Mouse (Mus musculus) embryo, embryonic 10 days (tissue): Measurements from ENCODE around the gene Grip2.
A peak's percentile ranks its signal among the peaks of the same experiment; 100 is the strongest.

ENCODE experiments used
- DNase-seq: peaks from one replicate; pipeline ENCODE4 v3.0.0-alpha.2; 2015; ENCODE audit warnings: low spot score

Grip2 gene

GRCm38 (mm10) chr6:91729677-91730127, 97.3 kb downstream of the Grip2 start:
- peak; percentile 65 for DNase-seq

DNA sequence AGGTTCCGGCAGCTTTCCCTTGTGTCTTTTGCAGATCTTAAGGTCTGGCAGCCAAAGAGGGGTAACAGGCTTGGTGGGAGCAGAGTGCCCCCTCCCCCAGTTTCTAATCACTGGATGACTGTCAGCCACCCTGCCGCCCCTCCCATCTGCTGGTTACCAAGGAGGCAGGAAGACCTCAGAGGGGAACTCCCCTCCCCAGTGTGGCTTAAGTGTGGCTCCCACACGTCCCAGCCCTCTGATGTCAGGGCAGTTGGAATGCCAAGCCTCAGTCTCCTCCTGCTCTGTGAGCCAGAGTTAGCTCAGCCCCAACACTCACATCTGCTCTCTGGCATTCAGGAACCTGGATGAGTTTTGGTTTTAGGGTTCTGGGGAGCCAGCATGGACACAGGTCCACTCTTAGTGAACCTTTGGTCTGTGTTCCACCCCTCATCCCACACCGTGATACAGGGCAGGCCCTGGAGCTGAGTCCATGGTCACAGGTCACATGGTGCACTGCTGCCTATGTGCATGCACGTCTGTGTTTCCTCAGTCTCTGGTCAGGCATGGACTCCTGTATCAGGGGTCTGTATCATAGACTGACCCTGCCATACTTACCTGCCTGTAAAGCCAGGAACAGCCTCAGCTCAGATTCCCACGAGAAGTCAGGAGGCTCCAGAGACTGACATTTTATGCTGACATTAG, 98.0 kb downstream of the Grip2 start:
- DNase-seq = peak; percentile 32

DNA sequence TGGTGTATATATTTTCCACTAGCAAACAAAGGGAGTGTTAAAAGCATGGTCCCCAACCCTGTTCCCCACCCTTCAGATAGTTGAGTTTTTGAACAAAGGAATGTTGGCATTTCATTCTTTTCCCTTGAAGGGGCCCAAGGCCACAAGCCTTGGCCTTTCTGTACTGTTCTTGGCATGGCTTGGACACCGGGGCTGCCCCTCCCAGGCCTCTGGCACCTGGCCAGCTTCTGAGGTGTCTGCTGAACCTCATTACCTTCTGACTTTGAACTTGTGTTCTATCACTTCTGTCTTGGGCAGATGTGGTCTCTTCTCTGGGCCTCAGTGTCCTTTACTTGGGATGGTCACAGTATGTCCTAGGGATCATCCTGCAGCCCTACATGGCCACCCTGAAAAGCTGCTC, 99.7 kb downstream of the Grip2 start:
- no peak for DNase-seq

DNA sequence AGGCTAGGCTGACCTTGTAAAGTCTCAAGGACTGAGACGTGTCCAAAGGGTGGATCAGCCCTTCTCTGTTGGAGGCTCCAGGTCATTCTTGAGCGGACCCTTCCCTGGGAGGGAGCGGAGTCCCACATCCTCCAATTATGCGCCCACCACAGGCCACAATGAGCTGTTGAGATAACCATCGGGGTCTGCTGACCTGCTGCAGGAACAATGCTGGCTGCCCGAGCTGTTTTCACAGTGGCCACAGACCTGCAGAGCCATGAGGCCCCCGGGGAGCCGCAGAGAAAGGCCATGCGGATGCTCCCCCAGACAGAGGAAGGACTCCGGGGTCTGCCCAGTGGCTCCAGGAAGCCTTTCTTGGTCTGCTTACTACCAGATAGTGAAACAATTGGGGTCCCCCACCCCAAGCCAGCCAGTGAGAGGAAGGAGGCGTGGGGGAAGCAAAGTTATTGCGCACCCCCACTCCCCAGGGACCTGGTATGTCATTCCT, 105.8 kb downstream of the Grip2 start:
- DNase-seq = peak; percentile 64

GRCm38 (mm10) chr6:91720588-91721214, 106.3 kb downstream of the Grip2 start:
- peak; percentile 68 for DNase-seq

- DNase-seq = peak; percentile 82
These were observed 107.1 kb downstream of the Grip2 start for GRCm38 (mm10) chr6:91719865-91720533.

GRCm38 (mm10) chr6:91719042-91719747, 107.9 kb downstream of the Grip2 start:
- DNase-seq = no peak

DNA sequence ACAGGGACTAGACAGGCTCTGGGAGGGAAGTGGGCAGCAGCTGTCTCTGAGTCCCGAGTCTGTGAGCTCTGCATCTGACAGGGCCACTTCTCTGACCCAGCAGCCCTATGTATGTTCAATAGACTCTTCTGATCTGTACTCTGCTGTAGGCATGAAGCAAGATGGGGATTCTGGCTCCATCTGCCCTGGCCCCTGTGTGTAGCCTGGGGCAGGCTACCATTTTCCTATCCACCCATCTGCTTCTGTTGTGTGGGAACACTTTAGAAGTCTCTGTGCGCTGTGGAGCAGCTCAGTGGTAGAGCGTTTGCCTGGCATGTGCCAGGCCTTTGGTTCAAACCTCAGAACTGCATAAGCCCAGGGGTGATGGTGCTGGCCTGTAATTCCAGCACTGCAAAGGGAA, 108.4 kb downstream of the Grip2 start:
- no peak for DNase-seq

DNA sequence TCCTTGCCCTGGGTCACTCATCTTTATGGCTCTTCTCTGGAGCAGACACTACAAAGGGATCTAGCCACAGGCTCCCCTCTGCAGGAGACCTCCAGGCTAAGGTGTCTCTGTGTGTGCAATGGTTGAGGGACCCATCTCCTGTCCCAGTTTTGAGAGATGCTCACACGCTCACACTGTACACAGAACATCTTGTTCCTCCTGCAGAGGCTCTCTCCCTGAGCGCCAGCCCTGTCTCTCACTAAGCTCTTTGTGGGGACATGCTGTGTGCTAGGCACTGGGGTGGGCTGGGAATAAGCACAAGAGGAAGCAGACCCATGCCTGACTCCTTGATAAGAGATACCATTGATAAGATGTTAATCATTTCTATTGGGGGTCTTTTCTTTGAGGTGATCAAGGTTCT, 109.0 kb downstream of the Grip2 start:
- no peak for DNase-seq

DNA sequence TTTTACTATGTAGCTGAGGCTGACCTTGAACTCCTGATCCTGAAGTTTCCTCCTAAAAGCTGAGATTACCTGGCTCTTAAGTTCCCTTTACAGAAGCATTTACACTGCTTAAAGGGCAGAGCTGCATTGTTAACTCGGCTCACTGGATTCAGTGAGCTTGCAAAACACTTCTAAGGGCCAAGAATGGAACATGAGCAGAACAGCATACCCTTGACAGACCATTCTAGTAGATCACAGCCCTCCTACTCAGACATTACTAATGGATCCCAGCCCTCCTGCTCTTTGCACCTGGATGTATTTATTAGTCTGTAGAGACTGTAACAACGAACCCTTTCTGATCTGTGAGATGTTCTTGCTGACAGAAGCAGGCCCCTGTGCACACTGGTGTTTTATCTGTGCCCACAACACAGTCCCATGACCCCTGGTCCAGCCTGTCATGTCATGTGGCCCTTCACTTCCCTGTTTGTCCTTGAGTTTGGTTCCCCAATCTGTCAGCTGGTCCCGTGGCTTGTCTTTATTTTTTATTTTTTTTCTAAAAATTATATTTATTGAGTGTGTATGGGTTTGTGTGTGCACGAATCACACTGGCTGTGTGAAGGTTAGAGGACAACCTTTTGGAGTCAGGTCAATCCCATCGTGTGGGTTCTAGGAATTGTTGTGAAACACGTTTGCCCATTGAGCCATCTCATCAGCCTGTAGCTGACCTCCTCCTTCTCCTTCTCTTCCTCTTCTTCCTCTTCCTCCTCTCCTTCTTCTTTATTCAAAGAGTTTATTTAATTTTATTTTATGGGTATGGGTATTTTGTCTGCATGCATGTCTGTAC, 110.9 kb downstream of the Grip2 start:
- DNase-seq = no peak

- no peak for DNase-seq
These were observed 112.0 kb downstream of the Grip2 start for GRCm38 (mm10) chr6:91715023-91715422.

GRCm38 (mm10) chr6:91713370-91713896, 113.6 kb downstream of the Grip2 start:
- peak; percentile 69 for DNase-seq

DNA sequence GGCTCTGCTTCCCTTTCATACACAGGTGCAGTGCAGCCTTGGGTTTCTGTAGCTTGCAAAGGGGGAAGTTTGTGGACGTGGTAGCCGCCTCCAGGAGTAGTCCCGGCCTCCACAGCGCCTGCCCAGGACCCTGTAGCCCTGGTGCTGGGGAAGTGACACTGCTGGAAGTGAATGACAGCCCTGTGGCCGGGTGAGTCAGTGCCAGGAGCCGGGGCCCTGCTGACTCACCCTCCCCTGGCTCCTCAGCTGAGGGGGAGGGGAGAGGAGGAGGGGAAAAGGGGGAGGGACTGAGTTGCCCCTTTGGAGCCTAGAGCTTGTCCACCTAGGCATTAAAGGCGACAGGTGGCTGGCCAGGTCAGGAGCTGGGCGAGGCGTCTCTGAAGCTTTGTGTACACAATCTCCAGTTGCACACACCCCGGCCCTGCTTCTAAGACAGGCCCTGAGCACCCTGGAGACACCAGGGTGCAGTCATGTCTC, 114.2 kb downstream of the Grip2 start:
- DNase-seq = peak; percentile 71

DNA sequence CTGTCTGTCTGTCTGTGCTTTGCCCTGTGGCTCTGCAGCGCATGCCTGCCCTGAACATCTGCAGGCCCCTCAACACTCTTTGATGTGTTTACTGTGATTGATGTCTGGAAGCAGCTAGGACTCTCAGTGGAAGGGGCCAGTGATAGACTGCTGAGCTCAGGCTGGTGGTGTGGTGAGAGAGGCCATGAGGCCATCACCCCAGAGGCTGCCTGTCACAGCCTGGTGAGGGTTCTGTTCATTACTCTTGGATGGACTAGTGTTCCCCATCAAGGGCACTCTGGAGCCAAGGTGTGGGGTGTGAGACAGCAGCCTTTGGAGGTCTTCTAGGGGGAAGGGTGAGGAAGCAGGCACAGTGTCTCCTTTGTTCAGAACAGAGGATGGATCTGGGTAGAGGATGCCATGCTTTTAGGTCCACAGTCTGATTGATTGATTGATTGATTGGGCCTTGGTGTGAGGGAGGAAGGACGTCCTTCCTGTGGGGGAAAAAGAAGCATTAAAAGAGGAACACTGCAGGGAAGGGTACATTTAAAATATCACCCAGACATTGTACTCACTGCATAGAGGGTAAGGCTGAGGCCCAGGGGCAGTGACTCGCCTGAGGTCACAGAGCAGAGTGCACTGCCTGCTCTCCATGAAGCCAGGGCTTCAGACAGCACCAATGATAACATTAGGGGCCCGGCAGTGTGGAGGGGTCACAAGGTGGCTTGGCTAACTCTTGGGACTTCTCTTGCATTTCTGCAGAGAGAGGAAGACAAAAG, 114.8 kb downstream of the Grip2 start:
- DNase-seq = peak; percentile 73
